Mouse (Mus musculus) small intestine, adult 2 months (tissue): Measurements from ENCODE around the gene Srsf10. TPM values are rescaled to one million over a fixed set of nuclear protein-coding genes. Genes with fewer than 3 reads are reported as not detected.

Source experiments
- H3K27ac ChIP-seq: fragments of 200-500 bp; 2 replicates; pipeline ENCODE4 v1.5.1; 2012; ENCODE audit warnings: low read depth, low read length, control low read depth, inconsistent platforms; ENCODE audit not compliant: insufficient read depth
- H3K27me3 ChIP-seq: fragments of 200-500 bp; 2 replicates; pipeline ENCODE4 v1.6.1; 2012; ENCODE audit warnings: mild to moderate bottlenecking, moderate library complexity, low read length, inconsistent platforms; ENCODE audit not compliant: control insufficient read depth, insufficient read depth
- H3K36me3 ChIP-seq: fragments of 200-500 bp; 2 replicates; pipeline ENCODE4 v1.6.1; 2012; ENCODE audit warnings: mild to moderate bottlenecking, low read length, control low read depth, inconsistent platforms; ENCODE audit not compliant: control insufficient read depth, insufficient read depth
- H3K4me1 ChIP-seq: fragments of 200-500 bp; 2 replicates; pipeline ENCODE4 v1.6.1; 2012; ENCODE audit warnings: low read length, inconsistent platforms, mixed read lengths; ENCODE audit not compliant: control insufficient read depth, insufficient read depth, insufficient read length
- H3K4me3 ChIP-seq: fragments of 200-500 bp; 2 replicates; pipeline ENCODE4 v1.5.1; 2012; ENCODE audit warnings: low read depth, mild to moderate bottlenecking, control low read depth, inconsistent platforms, low read length, moderate library complexity
- CTCF ChIP-seq: fragments of 200-500 bp; IDR thresholded peaks from 2 replicates; pipeline ENCODE4 v1.5.1; 2012; ENCODE audit warnings: low read depth, mild to moderate bottlenecking, control low read depth, inconsistent platforms, low read length, moderate library complexity, mixed read lengths; ENCODE audit not compliant: insufficient replicate concordance, insufficient read length; ENCODE audit errors: extremely low read depth
- POLR2A ChIP-seq: fragments of 200-500 bp; IDR thresholded peaks from 2 replicates; pipeline ENCODE4 v1.6.1; 2012; ENCODE audit warnings: low read depth, mild to moderate bottlenecking, control low read depth, inconsistent platforms, low read length, moderate library complexity
- WGBS: fragments of 180-500 bp; shearing (Covaris S2); methylation state at CpG from one replicate; pipeline ENCODE4 v1.1.7; 2018; 5-methylcytosine and 5-hydroxymethylcytosine counted together
- polyA plus RNA-seq: library from polyadenylated mRNA; depleted of rRNA; stranded (reverse); fragments of >200 nt; gene quantifications from 2 replicates; pipeline ENCODE4 v1.2.3, GENCODE M21; 2012; rRNA removed

The Srsf10 gene
- polyA plus RNA-seq, 1 experiment = 48.2 TPM

DNA sequence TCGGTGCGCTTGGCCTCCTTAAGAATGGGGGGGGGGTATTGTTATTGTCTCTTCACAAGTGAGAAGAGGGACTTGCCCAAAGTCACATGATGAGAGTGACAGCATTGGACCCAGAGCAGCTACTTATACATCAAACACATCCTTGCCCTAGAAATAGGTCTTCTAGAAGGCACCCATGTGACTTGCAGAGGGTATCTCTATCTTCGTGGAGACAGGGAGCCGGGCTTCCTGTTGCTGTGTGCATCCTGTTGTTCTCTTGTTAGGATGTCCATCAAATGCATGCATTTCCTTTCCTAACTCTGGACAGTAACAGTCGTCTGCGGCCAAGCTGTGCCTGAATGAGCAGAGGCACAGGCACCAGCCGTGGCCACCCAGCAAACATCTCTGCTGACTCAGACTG is 56.0 kb downstream of the Srsf10 start:
- H3K27ac ChIP-seq = 0 out of 2 replicates have a peak overlapping the region, but pooled peaks have one; percentile 7
- H3K27me3 ChIP-seq = no peaks in the 10 kb centered on the region
- H3K4me3 ChIP-seq = no peak overlapping the region
- WGBS = 78% methylated on average over 7 of the region's 7 CpGs
- TF ChIP-seq CTCF (no peak), POLR2A (no peak)
- peaks cover 5% of the 10 kb centered on the region for H3K4me1 ChIP-seq
- H3K36me3 ChIP-seq = no peaks in the 10 kb centered on the region

DNA sequence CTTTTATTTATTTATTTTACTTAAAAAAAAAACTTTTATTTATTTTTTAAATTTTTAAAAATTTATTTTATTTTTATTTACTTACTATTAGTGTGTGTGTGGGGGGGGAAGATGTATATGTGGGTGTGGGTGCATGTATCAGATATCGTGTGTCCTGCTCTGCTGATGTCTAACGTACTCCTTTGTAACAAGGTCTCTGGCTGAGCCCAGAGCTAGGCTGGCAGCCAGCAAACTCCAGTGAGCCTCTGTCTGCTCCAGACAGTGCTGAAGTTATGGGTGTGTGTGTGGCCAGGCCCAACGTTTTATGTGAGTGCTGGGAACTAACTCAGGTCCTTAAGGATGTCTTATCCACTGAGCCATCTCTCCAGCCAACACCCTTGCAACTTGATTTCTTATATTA is 56.6 kb downstream of the Srsf10 start:
- H3K27ac ChIP-seq = no peak overlapping the region
- H3K4me1 ChIP-seq = peaks cover 5% of the 10 kb centered on the region
- 78% methylated on average over 3 of the region's 3 CpGs for WGBS
- TF ChIP-seq CTCF = no peak
- no peak for TF ChIP-seq POLR2A
- no peak overlapping the region for H3K4me3 ChIP-seq
- H3K36me3 ChIP-seq = no peaks in the 10 kb centered on the region
- H3K27me3 ChIP-seq = no peaks in the 10 kb centered on the region

DNA sequence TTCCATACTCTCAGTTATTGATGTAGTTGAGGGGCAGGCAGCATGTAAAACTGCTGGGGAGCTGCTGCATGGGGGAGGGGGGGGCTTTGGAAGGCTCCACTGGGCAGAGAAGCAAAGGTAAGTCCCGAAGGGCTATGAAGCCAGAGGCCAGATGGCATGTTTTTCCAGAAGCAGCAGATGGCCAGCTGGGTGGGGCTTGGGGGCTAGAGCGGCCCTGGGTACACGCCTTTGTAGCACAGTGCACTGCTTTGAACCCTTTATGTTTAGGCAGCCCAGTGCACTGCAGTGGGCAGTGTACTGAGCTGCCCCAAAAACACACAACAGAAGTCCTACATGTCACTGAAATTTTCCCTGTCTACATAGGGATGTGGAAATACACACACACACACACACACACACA is 57.3 kb downstream of the Srsf10 start:
- TF ChIP-seq CTCF = no peak
- H3K4me3 ChIP-seq = no peak overlapping the region
- peaks cover 6% of the 10 kb centered on the region for H3K4me1 ChIP-seq
- WGBS = 33% methylated on average over 3 of the region's 3 CpGs
- no peaks in the 10 kb centered on the region for H3K27me3 ChIP-seq
- no peaks in the 10 kb centered on the region for H3K36me3 ChIP-seq
- no peak overlapping the region for H3K27ac ChIP-seq

DNA sequence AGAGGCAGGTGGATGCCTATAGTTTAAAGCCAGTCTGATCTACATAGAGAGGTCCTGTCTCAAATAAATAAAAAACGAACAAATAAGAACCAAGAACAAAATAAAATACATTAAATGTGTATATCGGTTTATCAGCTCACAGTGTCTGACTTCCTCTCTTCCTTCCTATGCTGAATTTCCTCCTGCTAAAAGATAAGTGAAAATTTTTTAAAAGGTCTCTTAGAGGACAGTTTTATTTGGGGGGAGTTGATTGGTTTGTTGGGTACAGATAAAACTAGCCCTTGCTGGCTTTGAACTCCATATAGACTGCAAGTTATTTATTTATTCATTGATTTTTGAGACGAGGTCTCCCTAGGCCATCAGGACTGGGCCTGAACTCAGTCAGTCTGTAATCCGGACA is 57.9 kb downstream of the Srsf10 start:
- H3K27ac ChIP-seq = no peak overlapping the region
- 74% methylated on average over 4 of the region's 4 CpGs for WGBS
- H3K4me1 ChIP-seq = peaks cover 12% of the 10 kb centered on the region
- TF ChIP-seq CTCF = no peak
- TF ChIP-seq POLR2A = no peak
- H3K27me3 ChIP-seq = no peaks in the 10 kb centered on the region
- H3K4me3 ChIP-seq = no peak overlapping the region
- H3K36me3 ChIP-seq = no peaks in the 10 kb centered on the region

DNA sequence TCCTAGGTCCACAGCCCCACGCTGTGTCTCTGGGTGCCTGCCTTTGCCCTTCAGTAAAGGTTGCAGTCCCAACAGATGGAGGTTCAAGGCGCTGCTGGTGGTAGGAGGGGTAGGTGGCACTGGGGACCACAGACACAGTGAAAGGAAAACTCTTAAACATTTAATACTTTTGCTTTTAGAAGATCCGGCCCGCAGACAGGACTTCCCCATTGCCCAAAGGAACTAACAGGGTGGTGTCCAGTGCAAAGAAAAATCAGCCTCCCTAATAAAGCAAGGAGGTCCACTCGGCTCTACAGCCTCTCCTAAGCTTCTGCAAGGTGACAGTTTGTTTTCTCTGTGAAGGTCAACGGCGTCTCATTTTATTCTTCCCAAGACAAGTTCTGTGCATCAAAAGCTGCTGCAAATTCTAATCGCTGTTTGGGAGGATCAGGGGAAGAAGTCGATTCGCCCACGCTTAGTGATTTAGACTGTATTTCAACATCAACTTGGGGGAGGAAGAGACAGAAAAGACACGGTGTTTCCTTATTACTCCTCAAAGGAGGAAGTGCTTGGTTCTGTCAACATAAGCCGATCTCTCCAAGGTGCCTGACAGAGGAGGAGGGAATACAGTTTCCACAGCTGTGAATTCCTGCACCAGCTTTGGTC is 63.2 kb downstream of the Srsf10 start:
- Histone ChIP-seq H3K27me3 (no peaks in the 10 kb centered on the region), H3K27ac (peak overlapping the region; percentile 85), H3K36me3 (peaks cover 10% of the 10 kb centered on the region), H3K4me3 (peak overlapping the region; percentile 37), H3K4me1 (peaks cover 12% of the 10 kb centered on the region)
- TF ChIP-seq POLR2A = no peak
- no peak for TF ChIP-seq CTCF
- 26% methylated on average over 13 of the region's 13 CpGs for WGBS

DNA sequence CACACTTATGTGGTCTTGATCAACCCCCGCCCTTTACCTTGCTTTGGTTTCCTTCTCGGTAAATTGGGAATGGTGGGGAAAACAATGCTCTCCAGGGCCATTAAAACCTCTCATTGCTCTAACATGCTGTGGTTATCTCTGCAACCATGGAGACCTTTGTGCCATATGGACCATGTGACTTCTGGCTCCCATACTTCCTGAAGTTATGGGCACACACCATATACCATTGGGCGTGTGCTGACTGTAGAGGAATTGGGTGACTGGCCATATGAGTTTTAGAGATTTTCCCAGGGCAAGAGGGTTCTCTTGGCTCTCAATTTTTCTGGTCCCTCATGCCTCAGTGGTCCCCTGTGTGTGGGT is 63.7 kb downstream of the Srsf10 start:
- H3K4me3 ChIP-seq = peak overlapping the region; percentile 37
- peaks cover 15% of the 10 kb centered on the region for H3K4me1 ChIP-seq
- peak overlapping the region; percentile 85 for H3K27ac ChIP-seq
- whole genome bisulfite sequencing = 23% methylated on average over 3 of the region's 3 CpGs
- H3K36me3 ChIP-seq = peaks cover 13% of the 10 kb centered on the region
- no peaks in the 10 kb centered on the region for H3K27me3 ChIP-seq
- TF ChIP-seq CTCF = no peak
- no peak for TF ChIP-seq POLR2A

Other genes starting within 250 kb of the Srsf10 start
- gene Ifnlr1, start 169.5 kb upstream of the Srsf10 start, polyA plus RNA-seq = 4.9 and 11.4 TPM in 2 replicates
- 62.3 and 171 TPM in 2 replicates for gene Il22ra1, start 127.6 kb upstream of the Srsf10 start, polyA plus RNA-seq
- 0.56 and 1.1 TPM in 2 replicates for gene Myom3, start 96.0 kb upstream of the Srsf10 start, polyA plus RNA-seq
- 2.4 and 8.5 TPM in 2 replicates for gene Pnrc2, start 18.1 kb downstream of the Srsf10 start, polyA plus RNA-seq
- gene Cnr2, start 39.6 kb downstream of the Srsf10 start, polyA plus RNA-seq = 1.0 and 1.1 TPM in 2 replicates
- gene Fuca1, start 65.0 kb downstream of the Srsf10 start, polyA plus RNA-seq = 62.8 and 108 TPM in 2 replicates
- gene Hmgcl, start 90.7 kb downstream of the Srsf10 start, polyA plus RNA-seq = 50.3 and 76.6 TPM in 2 replicates
- 116 and 163 TPM in 2 replicates for gene Gale, start 108.0 kb downstream of the Srsf10 start, polyA plus RNA-seq
- gene Lypla2, start 116.9 kb downstream of the Srsf10 start, polyA plus RNA-seq = 79.6 and 166 TPM in 2 replicates
- gene Pithd1, start 131.5 kb downstream of the Srsf10 start, polyA plus RNA-seq = 32.2 and 60.0 TPM in 2 replicates
- 3.6 and 6.2 TPM in 2 replicates for gene Eloa, start 166.0 kb downstream of the Srsf10 start, polyA plus RNA-seq
- gene Rpl11, start 197.7 kb downstream of the Srsf10 start, polyA plus RNA-seq = 176 and 224 TPM in 2 replicates